Mouse (Mus musculus) midbrain, embryonic 13.5 days (tissue): Measurements from ENCODE around the gene Gpc6. TPM values are rescaled to one million over a fixed set of nuclear protein-coding genes. Genes with fewer than 3 reads are reported as not detected.

Source experiments
- ATAC-seq: fragments of 200-750 bp; cut with Nextera tagmentation; 2 replicates; pipeline ENCODE4 v1.8.0; 2017; ENCODE audit warnings: mild to moderate bottlenecking, moderate TSS enrichment, moderate library complexity
- H3K27ac ChIP-seq: fragments of 300-500 bp; sonication (generic); 2 replicates; pipeline ENCODE4 v1.5.1; 2015; ENCODE audit warnings: inconsistent platforms, mild to moderate bottlenecking, moderate library complexity
- H3K27me3 ChIP-seq: fragments of 300-500 bp; sonication (generic); 2 replicates; pipeline ENCODE4 v1.6.1; 2015; ENCODE audit warnings: mild to moderate bottlenecking, inconsistent platforms
- H3K36me3 ChIP-seq: fragments of 300-500 bp; sonication (generic); 2 replicates; pipeline ENCODE4 v1.6.1; 2015; ENCODE audit warnings: mild to moderate bottlenecking, inconsistent platforms
- H3K4me1 ChIP-seq: fragments of 300-500 bp; sonication (generic); replicated peaks from 2 replicates; pipeline ENCODE4 v1.6.1; 2015; ENCODE audit warnings: inconsistent platforms
- H3K4me2 ChIP-seq: fragments of 300-500 bp; sonication (generic); replicated peaks from 2 replicates; pipeline ENCODE4 v1.6.1; 2015; ENCODE audit warnings: moderate library complexity, mild to moderate bottlenecking, inconsistent platforms
- H3K4me3 ChIP-seq: fragments of 300-500 bp; sonication (generic); replicated peaks from 2 replicates; pipeline ENCODE4 v1.5.1; 2015; ENCODE audit warnings: mild to moderate bottlenecking, inconsistent platforms
- H3K9ac ChIP-seq: fragments of 300-500 bp; sonication (generic); replicated peaks from 2 replicates; pipeline ENCODE4 v1.6.1; 2015; ENCODE audit warnings: mild to moderate bottlenecking, inconsistent platforms
- H3K9me3 ChIP-seq: fragments of 300-500 bp; sonication (generic); 2 replicates; pipeline ENCODE4 v1.6.1; 2016; ENCODE audit warnings: mild to moderate bottlenecking, inconsistent platforms
- WGBS: fragments of 180-500 bp; shearing (Covaris S2); methylation state at CpG from one replicate; pipeline ENCODE4 v1.1.7; 2015; 5-methylcytosine and 5-hydroxymethylcytosine counted together
- polyA plus RNA-seq: library from polyadenylated mRNA; unstranded; fragments of >200 nt; fragmentation: Nextera tagmentation; extraction: Ambion mirVana; gene quantifications from 2 replicates; pipeline ENCODE4 v1.2.1, GENCODE M21; 2015

Gene Gpc6
- polyA plus RNA-seq, 1 experiment from 2014 or later: 20.8 TPM

DNA sequence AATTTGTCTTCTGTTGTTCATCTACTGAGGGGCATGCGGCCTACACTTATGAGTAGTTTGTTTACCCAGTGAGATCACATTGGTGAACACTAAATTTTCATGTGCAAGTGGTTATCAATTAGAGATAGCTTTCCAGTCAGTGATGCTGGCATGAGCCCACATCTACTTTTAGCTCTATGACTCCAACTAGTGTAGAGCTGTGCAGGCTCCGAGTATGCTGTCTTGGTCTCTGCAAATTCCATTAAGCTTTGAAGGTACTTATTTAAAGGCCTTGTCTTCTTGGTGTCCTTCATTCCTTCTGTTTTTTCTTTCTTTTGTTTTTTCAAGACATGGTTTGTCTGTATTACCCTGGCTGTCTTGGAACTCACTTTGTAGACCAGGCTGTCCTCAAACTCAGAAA, 741.0 kb downstream of the Gpc6 start:
- no peak overlapping the region for H3K4me3 ChIP-seq
- no peak for ATAC-seq
- H3K27ac ChIP-seq: no peak overlapping the region
- no peaks in the 10 kb centered on the region; the same call in 1 of the 2 replicates for H3K4me1 ChIP-seq
- WGBS: 97% methylated on average over 2 of the region's 2 CpGs
- H3K9me3 ChIP-seq: no peaks in the 10 kb centered on the region
- H3K9ac ChIP-seq: no peak overlapping the region
- no peaks in the 10 kb centered on the region for H3K36me3 ChIP-seq
- no peak overlapping the region for H3K4me2 ChIP-seq
- H3K27me3 ChIP-seq: no peaks in the 10 kb centered on the region

DNA sequence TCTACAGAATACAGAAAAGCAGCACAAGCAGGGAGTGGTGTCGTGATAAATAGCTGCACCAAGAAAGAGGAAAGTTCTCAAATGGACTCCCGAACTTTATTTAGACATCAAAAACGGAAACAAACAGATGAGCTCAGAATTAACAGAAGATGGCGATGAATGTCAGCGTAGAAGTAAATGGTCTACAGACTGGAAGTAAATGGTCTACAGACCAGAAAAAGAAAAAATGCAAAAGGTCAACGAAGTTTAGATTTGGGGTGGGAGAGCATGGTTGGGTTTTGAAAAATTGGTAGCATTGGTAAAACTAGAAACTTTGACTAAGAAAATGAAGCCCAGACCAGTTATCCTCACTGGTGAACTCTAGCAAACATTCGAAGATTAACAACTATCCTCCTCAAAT, 748.4 kb downstream of the Gpc6 start:
- H3K9me3 ChIP-seq: no peaks in the 10 kb centered on the region
- ATAC-seq: no peak
- WGBS: 94% methylated on average over 7 of the region's 7 CpGs
- no peaks in the 10 kb centered on the region for H3K27me3 ChIP-seq
- H3K27ac ChIP-seq: no peak overlapping the region
- no peak overlapping the region for H3K4me3 ChIP-seq
- no peak overlapping the region for H3K9ac ChIP-seq
- H3K4me2 ChIP-seq: no peak overlapping the region
- H3K36me3 ChIP-seq: no peaks in the 10 kb centered on the region
- no peaks in the 10 kb centered on the region for H3K4me1 ChIP-seq

DNA sequence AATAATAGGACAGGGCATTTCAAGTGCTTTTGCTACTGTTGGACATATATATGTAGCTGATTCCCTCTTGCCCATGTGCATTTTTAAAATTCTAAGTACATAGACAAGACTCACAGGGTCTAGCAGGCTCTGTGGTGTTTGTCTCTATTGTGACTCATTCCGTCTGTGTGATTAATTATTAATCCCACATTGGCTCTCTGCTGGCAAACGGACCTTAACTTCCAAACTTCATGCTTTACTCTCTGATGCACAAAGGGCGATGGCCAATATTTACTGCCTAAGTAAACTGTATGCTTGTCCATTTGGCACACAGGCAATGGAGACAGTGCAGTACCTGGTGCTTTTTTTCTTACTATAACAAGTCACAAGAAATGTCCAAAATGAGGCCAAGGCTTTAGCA, 749.4 kb downstream of the Gpc6 start:
- Histone ChIP-seq H3K4me2 (no peak overlapping the region), H3K4me3 (no peak overlapping the region), H3K27me3 (no peaks in the 10 kb centered on the region), H3K27ac (no peak overlapping the region), H3K36me3 (no peaks in the 10 kb centered on the region), H3K4me1 (no peaks in the 10 kb centered on the region), H3K9me3 (no peaks in the 10 kb centered on the region), H3K9ac (no peak overlapping the region)
- WGBS: 67% methylated on average over 3 of the region's 3 CpGs
- ATAC-seq: no peak

DNA sequence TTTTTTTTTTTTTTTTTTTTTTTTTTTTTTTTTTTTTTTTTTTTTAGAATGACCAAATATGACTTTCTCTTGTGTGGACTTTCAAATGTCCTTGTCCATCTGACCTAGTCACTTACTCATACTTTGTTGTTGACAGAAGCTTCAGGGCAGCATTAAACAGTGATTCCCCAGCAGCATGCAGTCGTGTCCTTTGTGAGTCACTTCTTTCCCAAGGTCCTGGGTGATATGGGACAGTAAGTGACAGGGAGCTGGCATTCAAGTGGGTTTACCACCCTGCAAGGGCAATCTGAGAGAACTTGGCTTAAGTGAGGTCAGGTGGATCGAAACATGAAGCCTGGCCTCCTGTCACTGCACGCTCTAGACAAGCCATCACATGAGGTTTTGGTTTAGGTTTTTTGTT, 754.8 kb downstream of the Gpc6 start:
- Histone ChIP-seq H3K36me3 (no peaks in the 10 kb centered on the region), H3K27me3 (no peaks in the 10 kb centered on the region), H3K9ac (no peak overlapping the region), H3K27ac (no peak overlapping the region), H3K4me1 (no peaks in the 10 kb centered on the region; the same call in 1 of the 2 replicates), H3K4me2 (no peak overlapping the region), H3K4me3 (no peak overlapping the region), H3K9me3 (no peaks in the 10 kb centered on the region)
- 93% methylated on average over 3 of the region's 3 CpGs for WGBS
- ATAC-seq: no peak

GRCm38 (mm10) chr14:117681321-117681921, 756.3 kb downstream of the Gpc6 start:
- Histone ChIP-seq H3K4me2 (no peak overlapping the region), H3K27ac (no peak overlapping the region), H3K9ac (no peak overlapping the region), H3K36me3 (no peaks in the 10 kb centered on the region), H3K27me3 (no peaks in the 10 kb centered on the region), H3K9me3 (no peaks in the 10 kb centered on the region), H3K4me3 (no peak overlapping the region), H3K4me1 (no peaks in the 10 kb centered on the region; the same call in 1 of the 2 replicates)
- peak; percentile 83 for ATAC-seq
- WGBS: 73% methylated on average over 5 of the region's 5 CpGs

DNA sequence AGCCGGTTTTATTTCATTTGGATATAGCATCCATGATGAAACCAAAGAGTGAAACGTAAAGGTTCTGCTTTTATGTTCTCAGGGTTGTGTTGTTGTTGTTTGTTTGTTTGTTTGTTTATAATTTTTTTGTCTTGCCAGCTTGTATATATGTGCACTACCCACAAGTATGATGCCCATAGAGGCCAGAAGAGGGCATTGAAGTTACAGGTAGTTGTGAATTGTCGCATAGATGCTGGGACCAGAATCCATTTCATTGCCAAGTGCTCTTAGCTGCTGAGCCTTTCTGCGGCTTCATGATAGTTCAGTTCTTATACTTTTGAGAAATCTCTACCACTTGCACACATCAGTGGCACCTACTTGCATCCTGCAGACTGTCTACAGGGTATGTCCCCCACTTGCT, 758.0 kb downstream of the Gpc6 start:
- Histone ChIP-seq H3K27me3 (no peaks in the 10 kb centered on the region), H3K4me2 (no peak overlapping the region), H3K27ac (no peak overlapping the region), H3K36me3 (no peaks in the 10 kb centered on the region), H3K9ac (no peak overlapping the region), H3K4me3 (no peak overlapping the region), H3K9me3 (no peaks in the 10 kb centered on the region), H3K4me1 (no peaks in the 10 kb centered on the region; the same call in 1 of the 2 replicates)
- no peak for ATAC-seq
- WGBS: 92% methylated on average over 4 of the region's 4 CpGs

- no peak overlapping the region for H3K27ac ChIP-seq
- no peaks in the 10 kb centered on the region for H3K9me3 ChIP-seq
- WGBS: 93% methylated on average over 6 of the region's 6 CpGs
- H3K36me3 ChIP-seq: no peaks in the 10 kb centered on the region
- H3K4me1 ChIP-seq: 0 out of 2 replicates have a peak, but pooled peaks cover 3% of the 10 kb centered on the region
- no peak for ATAC-seq
- H3K4me3 ChIP-seq: no peak overlapping the region
- no peak overlapping the region for H3K9ac ChIP-seq
- H3K27me3 ChIP-seq: no peaks in the 10 kb centered on the region
- H3K4me2 ChIP-seq: no peak overlapping the region
Observed at GRCm38 (mm10) chr14:117689848-117690247, 764.7 kb downstream of the Gpc6 start.

GRCm38 (mm10) chr14:117695565-117695964, 770.5 kb downstream of the Gpc6 start:
- Histone ChIP-seq H3K9me3 (no peaks in the 10 kb centered on the region), H3K9ac (no peak overlapping the region), H3K27ac (no peak overlapping the region), H3K4me3 (no peak overlapping the region), H3K36me3 (no peaks in the 10 kb centered on the region), H3K4me1 (peaks cover under 1% of the 10 kb centered on the region), H3K27me3 (no peaks in the 10 kb centered on the region), H3K4me2 (no peak overlapping the region)
- 85% methylated on average over 8 of the region's 8 CpGs for WGBS
- ATAC-seq: peak; percentile 53; the same call in 1 of the 2 replicates

DNA sequence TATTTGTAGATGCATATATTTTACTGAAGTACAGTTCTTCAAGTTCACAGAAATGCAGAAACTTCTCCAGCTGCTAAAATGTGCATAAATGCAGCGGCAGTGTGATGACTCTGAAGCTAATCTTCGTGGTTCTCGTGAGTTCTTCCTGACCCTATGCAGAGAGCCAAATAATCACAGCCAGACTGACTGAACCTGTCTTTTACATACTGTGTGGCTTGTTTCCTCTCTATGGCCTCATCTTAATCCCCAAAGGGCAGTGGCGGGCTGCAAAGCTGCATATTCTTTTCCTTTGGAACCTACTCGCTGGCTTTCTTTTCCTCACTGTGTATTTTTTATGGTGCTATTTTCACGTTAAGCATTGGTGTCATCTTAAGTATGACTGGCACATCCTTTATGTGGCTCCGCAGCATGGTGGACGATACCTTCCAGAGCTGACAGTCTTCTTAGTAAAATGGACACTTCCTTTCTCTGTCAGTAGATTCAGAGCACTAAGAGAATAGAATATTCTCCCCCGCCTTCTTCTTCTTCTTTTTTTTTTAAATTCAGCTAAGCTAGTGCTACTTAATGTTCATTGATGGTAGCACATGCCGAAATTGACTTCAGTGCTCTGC, 775.7 kb downstream of the Gpc6 start:
- Histone ChIP-seq H3K4me3 (no peak overlapping the region), H3K27ac (no peak overlapping the region), H3K9ac (no peak overlapping the region), H3K27me3 (no peaks in the 10 kb centered on the region), H3K4me2 (no peak overlapping the region; the same call in 1 of the 2 replicates), H3K4me1 (peaks cover 9% of the 10 kb centered on the region), H3K9me3 (no peaks in the 10 kb centered on the region), H3K36me3 (no peaks in the 10 kb centered on the region)
- no peak for ATAC-seq
- WGBS: 36% methylated on average over 10 of the region's 10 CpGs

DNA sequence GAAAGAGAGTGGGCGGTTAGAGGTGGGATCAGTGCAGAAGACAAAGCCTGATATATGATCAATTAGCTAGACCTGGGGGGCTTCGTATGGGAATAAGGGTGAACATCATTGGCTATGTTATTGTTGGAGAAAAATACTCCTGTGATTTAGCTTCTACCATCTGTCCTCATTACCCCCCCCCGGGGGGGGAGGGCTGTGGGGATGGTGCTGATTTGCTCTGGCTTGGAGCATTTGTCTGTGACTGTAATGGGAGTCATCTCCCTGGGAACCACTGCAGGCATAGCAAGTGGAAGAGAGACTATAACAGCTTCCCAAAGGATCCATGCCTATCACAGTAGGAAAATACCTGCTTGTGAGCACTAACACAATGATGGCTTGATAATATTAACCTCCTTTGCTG, 783.7 kb downstream of the Gpc6 start:
- no peak overlapping the region for H3K9ac ChIP-seq
- no peak for ATAC-seq
- 86% methylated on average over 3 of the region's 3 CpGs for WGBS

GRCm38 (mm10) chr14:117710463-117710911, 785.4 kb downstream of the Gpc6 start:
- no peaks in the 10 kb centered on the region for H3K36me3 ChIP-seq
- no peak for ATAC-seq

More for the DNA sequence above, 783.7 kb downstream of the Gpc6 start:
- no peaks in the 10 kb centered on the region for H3K4me1 ChIP-seq
- H3K9me3 ChIP-seq: no peaks in the 10 kb centered on the region
- no peak overlapping the region for H3K4me3 ChIP-seq
- H3K27ac ChIP-seq: no peak overlapping the region
- no peaks in the 10 kb centered on the region for H3K36me3 ChIP-seq
- H3K27me3 ChIP-seq: no peaks in the 10 kb centered on the region
- H3K4me2 ChIP-seq: no peak overlapping the region

DNA sequence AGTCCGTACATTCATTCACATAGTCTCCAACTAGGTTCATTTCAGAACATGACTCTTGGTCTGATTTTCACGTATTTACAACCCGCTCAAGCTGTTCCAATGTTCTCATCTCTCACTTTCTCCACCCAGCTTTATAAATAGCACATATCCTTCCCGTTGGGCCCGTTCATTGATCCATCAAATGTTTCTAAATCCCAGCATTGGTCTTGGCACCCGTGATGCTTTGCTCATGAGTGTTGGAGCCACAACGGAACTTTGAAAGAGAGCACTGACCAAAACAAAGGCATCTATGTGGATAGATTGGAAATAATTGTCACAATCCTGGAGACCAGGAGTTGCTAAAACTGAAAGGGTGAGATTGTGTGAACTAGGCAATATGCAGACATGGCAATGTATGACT, 787.2 kb downstream of the Gpc6 start:
- H3K36me3 ChIP-seq: no peaks in the 10 kb centered on the region
- H3K27me3 ChIP-seq: no peaks in the 10 kb centered on the region
- H3K4me3 ChIP-seq: no peak overlapping the region
- H3K4me2 ChIP-seq: no peak overlapping the region
- H3K9me3 ChIP-seq: no peaks in the 10 kb centered on the region
- no peak overlapping the region for H3K9ac ChIP-seq
- H3K27ac ChIP-seq: no peak overlapping the region
- no peaks in the 10 kb centered on the region for H3K4me1 ChIP-seq
- ATAC-seq: no peak
- 94% methylated on average over 7 of the region's 7 CpGs for WGBS

More at GRCm38 (mm10) chr14:117710463-117710911, 785.4 kb downstream of the Gpc6 start:
- Histone ChIP-seq H3K9me3 (no peaks in the 10 kb centered on the region), H3K27me3 (no peaks in the 10 kb centered on the region), H3K4me3 (no peak overlapping the region), H3K4me1 (no peaks in the 10 kb centered on the region), H3K27ac (no peak overlapping the region), H3K9ac (no peak overlapping the region), H3K4me2 (no peak overlapping the region)
- WGBS: 79% methylated on average over 10 of the region's 10 CpGs
